Comparison of ENCODE assay signal across 27 mouse cellular contexts in the genomic region with DNA sequence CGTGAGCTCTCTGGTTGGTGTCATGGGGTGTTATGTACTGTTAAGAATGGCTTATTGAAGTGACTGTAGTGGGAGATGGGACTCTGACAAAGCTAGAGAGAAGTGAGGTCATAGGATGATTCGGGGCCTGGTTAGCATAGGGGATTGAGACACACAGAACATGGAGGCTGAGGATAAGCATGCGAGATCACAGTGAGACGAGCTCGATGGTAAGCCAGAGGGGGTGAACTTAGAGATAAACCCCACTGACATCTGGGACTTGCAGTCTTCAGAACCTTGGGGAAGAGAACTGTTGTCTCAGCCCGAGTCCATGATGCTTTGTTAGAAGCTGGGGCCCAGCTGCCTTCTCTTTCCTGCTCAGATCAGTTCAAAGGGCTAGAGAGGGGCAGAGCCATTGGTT. TPM values are rescaled to one million over a fixed set of nuclear protein-coding genes. Genes with fewer than 3 reads are reported as not detected.
DNase-seq lines count a peak whose midpoint lies in the region; ATAC-seq and TF ChIP-seq lines count a peak whose summit lies in the region.
"Had no signal": no experiment of that assay in that cellular context is flagged by ENCODE, and none has a peak within 500 bp of the region (broad histone marks: within the 10 kb centered on the region; RNA-seq: fewer than 3 reads in every experiment).

No protein-coding gene starts in this region.

- TF ChIP-seq EP300 in liver, postnatal 0 days (IDR thresholded peaks at IDR 0.05; ENCODE audit: low read depth): no peak
- TF ChIP-seq EP300 in liver, embryonic 14.5 days (IDR thresholded peaks at IDR 0.05; ENCODE audit: low read depth): no peak

- H3K27me3 ChIP-seq in liver, embryonic 12.5 days (replicated peaks): no peaks in the 10 kb centered on the region
- H3K27me3 ChIP-seq in liver, postnatal 0 days (ENCODE audit: insufficient read depth, low read length): no peaks in the 10 kb centered on the region
- H3K27me3 ChIP-seq in liver, embryonic 14.5 days (ENCODE audit: control insufficient read depth, insufficient read depth, low read length): no peaks in the 10 kb centered on the region
- H3K27me3 ChIP-seq: CH12.LX; embryonic facial prominence, embryonic 13.5 days; embryonic facial prominence, embryonic 15.5 days; forebrain, embryonic 13.5 days; forebrain, embryonic 15.5 days; Patski had no signal

- no peak overlapping the region for H3K27ac ChIP-seq in liver, embryonic 12.5 days
- no peak overlapping the region for H3K27ac ChIP-seq in liver, postnatal 0 days (ENCODE audit: low read depth)
- no peak overlapping the region for H3K27ac ChIP-seq in liver, embryonic 14.5 days
- H3K27ac ChIP-seq: embryonic facial prominence, embryonic 13.5 days; embryonic facial prominence, embryonic 15.5 days; forebrain, embryonic 13.5 days; forebrain, embryonic 15.5 days had no signal

- intact Hi-C loops in heart, postnatal 10 days (cut with DNase I): no loop called here

- no peak overlapping the region for H3K4me3 ChIP-seq in liver, embryonic 12.5 days
- no peak overlapping the region for H3K4me3 ChIP-seq in liver, postnatal 0 days (ENCODE audit: low read depth, low read length)
- H3K4me3 ChIP-seq in liver, embryonic 14.5 days (ENCODE audit: insufficient read depth in 1 of 2, low read depth in 2 of 2, low read length in 2 of 2): no peak overlapping the region
- H3K4me3 ChIP-seq: embryonic facial prominence, embryonic 13.5 days; embryonic facial prominence, embryonic 15.5 days; erythroblast, embryonic 14.5 days; forebrain, embryonic 13.5 days; forebrain, embryonic 15.5 days had no signal

- H3K9ac ChIP-seq in liver, embryonic 12.5 days: no peak overlapping the region
- no peak overlapping the region for H3K9ac ChIP-seq in liver, postnatal 0 days (replicated peaks)
- no peak overlapping the region for H3K9ac ChIP-seq in liver, embryonic 14.5 days (replicated peaks)
- H3K9ac ChIP-seq: embryonic facial prominence, embryonic 13.5 days; embryonic facial prominence, embryonic 15.5 days; forebrain, embryonic 13.5 days; forebrain, embryonic 15.5 days; forebrain, postnatal 0 days had no signal

- H3K4me1 ChIP-seq in liver, embryonic 12.5 days: peaks cover 27% of the 10 kb centered on the region
- no peaks in the 10 kb centered on the region for H3K4me1 ChIP-seq in liver, postnatal 0 days (ENCODE audit: insufficient read depth)
- H3K4me1 ChIP-seq in liver, embryonic 14.5 days (replicated peaks; ENCODE audit: control insufficient read depth in 2 of 2, insufficient read depth in 2 of 2, low read length in 1 of 2): peaks cover 6 to 22% of the 10 kb centered on the region in 2 experiments; a peak in 3 of 4 replicates

- no peaks in the 10 kb centered on the region for H3K9me3 ChIP-seq in liver, embryonic 12.5 days (replicated peaks)
- no peaks in the 10 kb centered on the region for H3K9me3 ChIP-seq in liver, postnatal 0 days (ENCODE audit: low read length)
- no peaks in the 10 kb centered on the region for H3K9me3 ChIP-seq in liver, embryonic 14.5 days (ENCODE audit: control insufficient read depth, low read length)
- H3K9me3 ChIP-seq: embryonic facial prominence, embryonic 13.5 days; embryonic facial prominence, embryonic 15.5 days; forebrain, embryonic 13.5 days; forebrain, embryonic 15.5 days had no signal

- no peak for DNase-seq in liver, postnatal 0 days
- DNase-seq in liver, embryonic 14.5 days (ENCODE audit: low read depth in 3 of 3, low spot score in 3 of 3): no peak
- DNase-seq in liver: no peak
- no peak for DNase-seq in heart, postnatal 10 days
- DNase-seq: adrenal gland, adult 8-10 months; adrenal gland, postnatal 14 days; B cell, adult 2 months; cerebellum, adult 11 months; cerebellum, adult 18-20 months; cerebellum, adult 8-10 months; cerebellum, adult 9-11 months; cerebellum, postnatal 14 days; cerebellum, postnatal 36 days; embryo, embryonic 11 days; forebrain, postnatal 0 days had no signal

- WGBS in liver, embryonic 12.5 days (ENCODE audit: insufficient replicate concordance): 54% methylated on average over 6 of the region's 6 CpGs
- WGBS in liver, postnatal 0 days (ENCODE audit: insufficient replicate concordance): 63% methylated on average over 6 of the region's 6 CpGs
- WGBS in liver, embryonic 14.5 days (ENCODE audit: insufficient replicate concordance): 44% methylated on average over 6 of the region's 6 CpGs

- H3K4me2 ChIP-seq in liver, embryonic 12.5 days: no peak overlapping the region
- H3K4me2 ChIP-seq in liver, postnatal 0 days (ENCODE audit: low read depth, low read length): no peak overlapping the region
- H3K4me2 ChIP-seq in liver, embryonic 14.5 days (ENCODE audit: low read depth): no peak overlapping the region
- H3K4me2 ChIP-seq: embryonic facial prominence, embryonic 13.5 days; embryonic facial prominence, embryonic 15.5 days; forebrain, embryonic 13.5 days; forebrain, embryonic 15.5 days had no signal

- H3K36me3 ChIP-seq in liver, embryonic 12.5 days: no peaks in the 10 kb centered on the region
- no peaks in the 10 kb centered on the region for H3K36me3 ChIP-seq in liver, postnatal 0 days (replicated peaks; ENCODE audit: insufficient read depth, low read length)
- H3K36me3 ChIP-seq in liver, embryonic 14.5 days (replicated peaks; ENCODE audit: control insufficient read depth, insufficient read depth, low read depth): no peaks in the 10 kb centered on the region
- H3K36me3 ChIP-seq: embryonic facial prominence, embryonic 13.5 days; embryonic facial prominence, embryonic 15.5 days; forebrain, embryonic 15.5 days had no signal

- peak; percentile 62 for ATAC-seq in liver, embryonic 12.5 days
- ATAC-seq in liver, postnatal 0 days: no peak
- ATAC-seq in liver, embryonic 14.5 days (ENCODE audit: insufficient read depth): 0 out of 2 replicates have a peak, but pooled peaks have one; percentile 18
- ATAC-seq in megakaryocyte progenitor cell, adult 5-6 weeks (replicated peaks; ENCODE audit: poor library complexity): peak; percentile 24; the same call in 1 of the 2 replicates
- no peak for ATAC-seq in erythroid progenitor cell, adult 5-6 weeks (replicated peaks; ENCODE audit: low FRiP score, poor library complexity, severe bottlenecking)
- ATAC-seq: activated CD4-positive, CD25-positive, alpha-beta regulatory T cell, adult 4 months; CD4-positive, CD25-positive, alpha-beta regulatory T cell, adult 4 months; forebrain, embryonic 13.5 days; forebrain, embryonic 15.5 days; forebrain, postnatal 0 days; Patski had no signal

- TF ChIP-seq CTCF in liver, postnatal 0 days (IDR thresholded peaks at IDR 0.05; ENCODE audit: low read depth): no peak
- TF ChIP-seq CTCF in liver, embryonic 14.5 days (IDR thresholded peaks at IDR 0.05; ENCODE audit: low read depth): no peak

RNA-seq across cellular contexts. Expression of a gene that starts 30.8 kb away (rescaled TPM):
- 9.3 and 10.2 TPM in 2 replicates for polyA plus RNA-seq in liver, embryonic 12.5 days (2016; fragmentation: Nextera tagmentation; extraction: Ambion mirVana)
- 7.2 and 7.3 TPM in 2 replicates for polyA plus RNA-seq in liver, postnatal 0 days (2015; fragmentation: Nextera tagmentation; extraction: Ambion mirVana)
- 2.8 and 3.7 TPM in 2 replicates for polyA plus RNA-seq in liver, embryonic 14.5 days (2012; rRNA removed)
- polyA plus RNA-seq in liver, embryonic 14.5 days (2014; fragmentation: Nextera tagmentation; extraction: Ambion mirVana): 7.2 and 7.3 TPM in 2 replicates
- 8.4 and 8.8 TPM in 2 replicates for total RNA-seq in megakaryocyte progenitor cell, adult 5-6 weeks (2015)
- total RNA-seq in megakaryocyte progenitor cell, adult 5-6 weeks (2017): 9.8 and 11.2 TPM in 2 replicates
- total RNA-seq in erythroid progenitor cell, adult 5-6 weeks (2015; ENCODE audit: low replicate concordance): 1.8 and 3.8 TPM in 2 replicates
- total RNA-seq in erythroid progenitor cell, adult 5-6 weeks (2017; ENCODE audit: low replicate concordance): 1.0 and 2.2 TPM in 2 replicates
- 1 to 10 TPM; 7.7 to 8.0 TPM for total RNA-seq in heart, postnatal 10 days (2021)

RNA-seq across cellular contexts. Expression of a gene that starts 56.9 kb away (rescaled TPM):
- 5.5 TPM in 2 replicates for polyA plus RNA-seq in liver, embryonic 12.5 days (2016; fragmentation: Nextera tagmentation; extraction: Ambion mirVana)
- polyA plus RNA-seq in liver, postnatal 0 days (2015; fragmentation: Nextera tagmentation; extraction: Ambion mirVana): 3.6 and 3.7 TPM in 2 replicates
- 2.7 and 2.9 TPM in 2 replicates for polyA plus RNA-seq in liver, embryonic 14.5 days (2012; rRNA removed)
- polyA plus RNA-seq in liver, embryonic 14.5 days (2014; fragmentation: Nextera tagmentation; extraction: Ambion mirVana): 2.6 and 3.0 TPM in 2 replicates
- 6.8 and 8.5 TPM in 2 replicates for total RNA-seq in megakaryocyte progenitor cell, adult 5-6 weeks (2015)
- 6.2 and 6.4 TPM in 2 replicates for total RNA-seq in megakaryocyte progenitor cell, adult 5-6 weeks (2017)
- total RNA-seq in erythroid progenitor cell, adult 5-6 weeks (2015; ENCODE audit: low replicate concordance): 1.4 and 2.9 TPM in 2 replicates
- 0.38 and 2.2 TPM in 2 replicates for total RNA-seq in erythroid progenitor cell, adult 5-6 weeks (2017; ENCODE audit: low replicate concordance)
- total RNA-seq in heart, postnatal 10 days (2021): 100 to 1,000 TPM; 157 to 160 TPM

Comparison
In these comparisons a context has a peak if more than half of its experiments do, and no peak if none do; other contexts are left out.
1. ATAC-seq: peak in liver, embryonic 12.5 days (single experiment), liver, embryonic 14.5 days (single experiment) and megakaryocyte progenitor cell, adult 5-6 weeks (single experiment); none in liver, postnatal 0 days (single experiment) and erythroid progenitor cell, adult 5-6 weeks (single experiment).
2. RNA of a gene that starts 56.9 kb away (total RNA-seq): 157 to 160 TPM in heart, postnatal 10 days; 6.2 to 8.5 TPM in megakaryocyte progenitor cell, adult 5-6 weeks and 0.38 to 2.9 TPM in erythroid progenitor cell, adult 5-6 weeks; every median in the first group is over 10 times any median in the second.